In genomic region chr9:57271837-57272562, GRCm38 (mm10) we compare ENCODE assay signal across 31 mouse cellular contexts. TPM values are rescaled to one million over a fixed set of nuclear protein-coding genes. Genes with fewer than 3 reads are reported as not detected.
DNase-seq lines count a peak whose midpoint lies in the region; TF ChIP-seq lines count a peak whose summit lies in the region.
"Had no signal": no experiment of that assay in that cellular context is flagged by ENCODE, and none has a peak within 500 bp of the region (broad histone marks: within the 10 kb centered on the region; RNA-seq: fewer than 3 reads in every experiment).

No protein-coding gene starts in this region.

- no peaks in the 10 kb centered on the region for H3K36me3 ChIP-seq in E14TG2a.4 (ENCODE audit: insufficient read depth, low read length)
- H3K36me3 ChIP-seq in small intestine, adult 2 months (ENCODE audit: control insufficient read depth, insufficient read depth, low read length), result no peaks in the 10 kb centered on the region
- H3K36me3 ChIP-seq: hindbrain, embryonic 15.5 days; intestine, embryonic 15.5 days; liver, embryonic 13.5 days; midbrain, embryonic 15.5 days; neural tube, embryonic 13.5 days had no signal

- 0 out of 2 replicates have a peak, but pooled peaks have one; percentile 5 for TF ChIP-seq CTCF in layer of hippocampus, adult 2 months (conservative IDR thresholded peaks at IDR 0.05)
- TF ChIP-seq CTCF in E14TG2a.4 (conservative IDR thresholded peaks at IDR 0.05; ENCODE audit: low read length), result no peak
- no peak for TF ChIP-seq CTCF in small intestine, adult 2 months (IDR thresholded peaks at IDR 0.05; ENCODE audit: extremely low read depth, insufficient read length, insufficient replicate concordance, low read depth, low read length)

- no peak overlapping the region for H3K4me3 ChIP-seq in layer of hippocampus, adult 2 months
- H3K4me3 ChIP-seq in E14TG2a.4 (replicated peaks; ENCODE audit: low read length), result peak overlapping the region; percentile 44
- no peak overlapping the region for H3K4me3 ChIP-seq in small intestine, adult 2 months (ENCODE audit: low read depth, low read length)
- H3K4me3 ChIP-seq: hindbrain, embryonic 15.5 days; intestine, embryonic 15.5 days; liver, embryonic 13.5 days; midbrain, embryonic 15.5 days; neural tube, embryonic 13.5 days had no signal

- peaks cover 86% of the 10 kb centered on the region for H3K4me1 ChIP-seq in E14TG2a.4 (replicated peaks; ENCODE audit: low read depth, low read length)
- H3K4me1 ChIP-seq in small intestine, adult 2 months (ENCODE audit: control insufficient read depth, insufficient read depth, insufficient read length, low read length), result no peaks in the 10 kb centered on the region

- peak; percentile 71 for DNase-seq in adrenal gland, postnatal 14 days
- DNase-seq in adrenal gland, postnatal 4 days (ENCODE audit: low spot score in 2 of 2), result no peak
- DNase-seq in layer of hippocampus, adult 2 months (ENCODE audit: low spot score in 2 of 2), result no peak
- DNase-seq in layer of hippocampus, postnatal 36 days, result no peak
- DNase-seq in MN1 (ENCODE audit: low spot score), result no peak
- DNase-seq: cerebellum, adult 9-11 months; gastrocnemius, postnatal 25 days; kidney, adult 8-10 months; kidney, postnatal 36 days; liver, embryonic 13.5 days; lung, adult 2 months; lung, postnatal 36 days; right cerebral cortex, adult 18-20 months; right cerebral cortex, postnatal 4 days; thymus, adult 2 months had no signal

- H3K27ac ChIP-seq in layer of hippocampus, adult 2 months, result peak overlapping the region; percentile 77; the same call in 1 of the 2 replicates
- peak overlapping the region; percentile 13 for H3K27ac ChIP-seq in small intestine, adult 2 months (ENCODE audit: insufficient read depth, low read depth, low read length)
- H3K27ac ChIP-seq: hindbrain, embryonic 15.5 days; intestine, embryonic 15.5 days; liver, embryonic 13.5 days; midbrain, embryonic 15.5 days; neural tube, embryonic 13.5 days; stomach, postnatal 0 days had no signal

- H3K27me3 ChIP-seq in E14TG2a.4 (ENCODE audit: insufficient read depth, low read length), result peaks cover 53% of the 10 kb centered on the region
- H3K27me3 ChIP-seq in small intestine, adult 2 months (ENCODE audit: control insufficient read depth, insufficient read depth, low read length), result no peaks in the 10 kb centered on the region
- H3K27me3 ChIP-seq: hindbrain, embryonic 15.5 days; intestine, embryonic 15.5 days; midbrain, embryonic 15.5 days had no signal

- no peaks in the 10 kb centered on the region for H3K9me3 ChIP-seq in E14TG2a.4 (ENCODE audit: low read length)
- H3K9me3 ChIP-seq: hindbrain, embryonic 15.5 days; intestine, embryonic 15.5 days; liver, embryonic 13.5 days; midbrain, embryonic 15.5 days; neural tube, embryonic 13.5 days had no signal

- 75% methylated on average over 9 of the region's 9 CpGs for WGBS in small intestine, adult 2 months

- no peak for TF ChIP-seq POLR2A in small intestine, adult 2 months (IDR thresholded peaks at IDR 0.05; ENCODE audit: low read depth, low read length)

RNA-seq across cellular contexts. Expression of gene 1700017B05Rik, which starts 9.6 kb away (rescaled TPM):
- total RNA-seq in adrenal gland, postnatal 14 days (2021), result 36.2 and 45.6 TPM in 2 replicates
- 10 to 100 TPM; 73.3 to 79.1 TPM for total RNA-seq in adrenal gland, postnatal 4 days (2021)
- 10 to 100 TPM; 29.4 to 32.4 TPM for total RNA-seq in layer of hippocampus, adult 2 months (2021)
- 10 to 100 TPM; 31.7 to 33.8 TPM for total RNA-seq in layer of hippocampus, postnatal 36 days (2021)
- 14.1 and 28.7 TPM in 2 replicates for polyA plus RNA-seq in small intestine, adult 2 months (2012; rRNA removed)

RNA-seq across cellular contexts. Expression of gene Trcg1, which starts 35.6 kb away (rescaled TPM):
- total RNA-seq in adrenal gland, postnatal 14 days (2021), result not detected in 2 replicates
- total RNA-seq in adrenal gland, postnatal 4 days (2021), result not detected
- not detected for total RNA-seq in layer of hippocampus, adult 2 months (2021)
- total RNA-seq in layer of hippocampus, postnatal 36 days (2021), result not detected
- polyA plus RNA-seq in small intestine, adult 2 months (2012; rRNA removed), result not detected in 2 replicates
- total RNA-seq: common myeloid progenitor, adult 5-6 weeks; gastrocnemius, postnatal 25 days; heart, adult 8-10 months; hematopoietic stem cell, adult 5-6 weeks; left cerebral cortex, adult 18-20 months; left cerebral cortex, postnatal 25 days had no signal
- polyA plus RNA-seq: embryonic facial prominence, embryonic 11.5 days; forebrain, embryonic 11.5 days; heart, embryonic 16.5 days; hindbrain, embryonic 15.5 days; intestine, embryonic 15.5 days; limb, embryonic 14.5 days; liver, embryonic 13.5 days; lung, adult 2 months; midbrain, embryonic 15.5 days; neural tube, embryonic 13.5 days; stomach, postnatal 0 days had no signal
